Mouse (Mus musculus): Measurements from ENCODE around the gene Rela.

DNA sequence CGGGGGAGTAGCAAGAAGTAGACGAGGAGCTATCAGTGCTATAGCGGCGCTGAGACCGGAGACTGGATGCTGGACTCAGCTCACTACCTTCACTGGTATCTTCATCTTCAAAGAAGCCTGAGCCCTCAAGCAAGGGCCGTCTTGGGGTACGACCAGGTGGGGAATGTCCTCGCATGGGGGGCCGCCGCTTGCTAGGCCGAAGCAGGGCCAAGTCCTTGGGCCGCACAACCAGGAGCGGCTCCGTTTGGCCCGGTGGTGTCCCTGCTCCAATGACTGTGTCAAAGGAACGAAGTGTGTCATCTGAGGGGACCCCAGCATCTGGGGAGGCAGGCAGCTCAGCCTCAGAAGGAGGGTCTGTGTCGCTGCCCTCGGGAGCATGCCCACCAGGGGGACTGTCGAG is 48.1 kb downstream of the Rela start:
- TF ChIP-seq GATA1 (IDR thresholded peaks at IDR 0.05; ENCODE audit: low read length) (no peak), TAL1 (IDR thresholded peaks at IDR 0.05; ENCODE audit: low read length) (no peak)

All from erythroblast, embryonic 14.5 days (primary cell).